Mouse (Mus musculus) CH12.LX (cell line): ENCODE data around the gene Svs5. TPM values are rescaled to one million over a fixed set of nuclear protein-coding genes. Genes with fewer than 3 reads are reported as not detected.

Source experiments
- DNase-seq: peaks from one replicate; pipeline ENCODE4 v3.0.0-alpha.2; 2013; ENCODE audit errors: extremely low read depth
- H3K27ac ChIP-seq: 2 replicates; pipeline ENCODE4 v1.5.1; 2012; ENCODE audit warnings: low read depth, mild to moderate bottlenecking, control low read depth, moderate library complexity; ENCODE audit not compliant: insufficient read depth
- H3K27me3 ChIP-seq: replicated peaks from 2 replicates; pipeline ENCODE3; 2012; ENCODE audit warnings: inconsistent platforms
- H3K36me3 ChIP-seq, 2 experiments: replicated peaks in 1 of 2; 2 replicates each; pipeline versions ENCODE3 to v1.6.1; 2012; ENCODE audit warnings: inconsistent platforms in 1 of 2, low read length in 1 of 2, mild to moderate bottlenecking in 1 of 2, mixed read lengths in 1 of 2, moderate library complexity in 1 of 2; ENCODE audit not compliant: control insufficient read depth in 1 of 2, insufficient read depth in 1 of 2
- H3K4me1 ChIP-seq, 2 experiments: 2 replicates each; pipeline ENCODE4 v1.6.1; 2012; ENCODE audit warnings: inconsistent platforms in 1 of 2, moderate library complexity in 1 of 2; ENCODE audit not compliant: insufficient read depth in 2 of 2, control insufficient read depth in 1 of 2
- H3K4me2 ChIP-seq: 2 replicates; pipeline ENCODE4 v1.6.1; 2012; ENCODE audit warnings: low read depth, mild to moderate bottlenecking, control low read depth; ENCODE audit not compliant: poor library complexity, insufficient read depth, severe bottlenecking
- H3K4me3 ChIP-seq, 3 experiments: fragments of 150-350 bp in 1 of 3; sonication (generic) in 1 of 3; replicated peaks in 1 of 3; 2 replicates each; pipeline versions ENCODE3 to v1.5.1; 2011 to 2012; ENCODE audit warnings: low read depth in 2 of 3, low read length in 2 of 3, mild to moderate bottlenecking in 2 of 3, moderate library complexity in 2 of 3, control low read depth in 1 of 3, improper control_type of control experiment in 1 of 3, inconsistent platforms in 1 of 3, mixed read lengths in 1 of 3; ENCODE audit not compliant: poor library complexity in 1 of 3
- H3K79me2 ChIP-seq: replicated peaks from 2 replicates; pipeline ENCODE4 v1.6.1; 2012; ENCODE audit warnings: mild to moderate bottlenecking, moderate library complexity; ENCODE audit not compliant: control insufficient read depth, poor library complexity, insufficient read depth, severe bottlenecking; ENCODE audit errors: extremely low read depth
- H3K9ac ChIP-seq: 2 replicates; pipeline ENCODE4 v1.6.1; 2012; ENCODE audit warnings: low read depth, mild to moderate bottlenecking, control low read depth, moderate library complexity; ENCODE audit not compliant: insufficient read depth
- H3K9me3 ChIP-seq: replicated peaks from 2 replicates; pipeline ENCODE3; 2012; ENCODE audit warnings: low read length, inconsistent platforms, mixed read lengths
- CTCF ChIP-seq, 2 experiments: IDR thresholded peaks in 1 of 2; conservative IDR thresholded peaks in 1 of 2; 2 replicates each; pipeline ENCODE4 v1.5.1; 2011 to 2012; ENCODE audit warnings: low read depth in 2 of 2, low read length in 2 of 2, improper control_type of control experiment in 1 of 2, inconsistent platforms in 1 of 2, mild to moderate bottlenecking in 1 of 2, moderate library complexity in 1 of 2
- GABPA ChIP-seq: IDR thresholded peaks from 2 replicates; pipeline ENCODE4 v1.6.1; 2012; ENCODE audit warnings: low read depth, low read length, improper control_type of control experiment, inconsistent platforms; ENCODE audit not compliant: insufficient replicate concordance
- MAFK ChIP-seq: IDR thresholded peaks from 2 replicates; pipeline ENCODE4 v1.6.1; 2011; ENCODE audit warnings: low read length, improper control_type of control experiment; ENCODE audit not compliant: insufficient replicate concordance
- MAX ChIP-seq: IDR thresholded peaks from 2 replicates; pipeline ENCODE4 v1.6.1; 2011; ENCODE audit warnings: low read length, improper control_type of control experiment
- MAZ ChIP-seq: IDR thresholded peaks from 2 replicates; pipeline ENCODE4 v1.6.1; 2012; ENCODE audit warnings: low read depth, mild to moderate bottlenecking, inconsistent platforms, low read length, improper control_type of control experiment, moderate library complexity
- MYC ChIP-seq: IDR thresholded peaks from 2 replicates; pipeline ENCODE4 v1.6.1; 2011; ENCODE audit warnings: low read depth, mild to moderate bottlenecking, improper control_type of control experiment, low read length
- POLR2AphosphoS2 ChIP-seq: IDR thresholded peaks from 2 replicates; pipeline ENCODE4 v1.6.1; 2011; ENCODE audit warnings: low read depth, low read length, improper control_type of control experiment
- RAD21 ChIP-seq: IDR thresholded peaks from 2 replicates; pipeline ENCODE4 v1.6.1; 2011; ENCODE audit warnings: low read depth, mild to moderate bottlenecking, low read length, improper control_type of control experiment, moderate library complexity
- SMC3 ChIP-seq: IDR thresholded peaks from 2 replicates; pipeline ENCODE4 v1.6.1; 2011; ENCODE audit warnings: low read depth, low read length, improper control_type of control experiment
- TCF12 ChIP-seq: IDR thresholded peaks from 2 replicates; pipeline ENCODE4 v1.6.1; 2014; ENCODE audit warnings: low read depth, mild to moderate bottlenecking, inconsistent platforms, low read length, improper control_type of control experiment
- UBTF ChIP-seq: IDR thresholded peaks from 2 replicates; pipeline ENCODE4 v1.6.1; 2012; ENCODE audit warnings: low read depth, mild to moderate bottlenecking, inconsistent platforms, low read length, improper control_type of control experiment, moderate library complexity
- ZC3H11A ChIP-seq: IDR thresholded peaks from 2 replicates; pipeline ENCODE4 v1.6.1; 2012; ENCODE audit warnings: low read depth, mild to moderate bottlenecking, inconsistent platforms, low read length, improper control_type of control experiment
- ZKSCAN1 ChIP-seq: IDR thresholded peaks from 2 replicates; pipeline ENCODE4 v1.6.1; 2012; ENCODE audit warnings: low read depth, inconsistent platforms, low read length, improper control_type of control experiment, borderline replicate concordance
- ZNF384 ChIP-seq: IDR thresholded peaks from 2 replicates; pipeline ENCODE4 v1.6.1; 2012; ENCODE audit warnings: low read depth, low read length, improper control_type of control experiment, inconsistent platforms
- dilution Hi-C: fragments of 300-500 bp; cut with MboI; formaldehyde crosslinking; loops from 2 replicates; pipeline ENCODE4 v1.14.3; 2020; ENCODE audit warnings: low sequenced_read_pairs; ENCODE audit not compliant: extremely low pct_unique_long_range_greater_than_20kb, extremely low pct_ligation_motif_present
- in situ Hi-C: fragments of 300-500 bp; cut with MboI; formaldehyde crosslinking; loops from 3 replicates; pipeline ENCODE4 v1.14.3; 2019; ENCODE audit warnings: low sequenced_read_pairs, low pct_ligation_motif_present, low pct_unique_long_range_greater_than_20kb, mixed read lengths
- polyA plus RNA-seq: library from polyadenylated mRNA; unstranded; fragments of >175 nt; gene quantifications from 2 replicates; pipeline ENCODE4 v1.2.1, GENCODE M21; 2012; ENCODE audit warnings: low read depth; ENCODE audit not compliant: insufficient read length
- total RNA-seq, 2 experiments: library from RNA; depleted of rRNA; stranded (reverse); fragments of 300-350 nt in 1 of 2; fragments of >200 nt in 1 of 2; gene quantifications; 2 replicates each; pipeline ENCODE4 v1.2.3; 2012 to 2014

Gene Svs5
- total and polyA plus RNA-seq, 3 experiments, result not detected

GRCm38 (mm10) chr2:164377478-164378426 is 45.2 kb downstream of the Svs5 start:
- H3K4me3 ChIP-seq, result no peak overlapping the region
- no peak overlapping the region for H3K4me2 ChIP-seq
- H3K9ac ChIP-seq, result no peak overlapping the region
- H3K27ac ChIP-seq, result no peak overlapping the region
- TF ChIP-seq UBTF (no peak), ZNF384 (no peak), TCF12 (no peak), POLR2AphosphoS2 (no peak), MYC (no peak), GABPA (no peak)
- TF ChIP-seq, all 38 proteins: peak for 0
- Histone ChIP-seq H3K79me2 (no peaks in the 10 kb centered on the region), H3K9me3 (peaks cover 2% of the 10 kb centered on the region), H3K27me3 (peaks cover 5% of the 10 kb centered on the region), H3K4me1 (peaks cover 2 to 3% of the 10 kb centered on the region in 2 experiments), H3K36me3 (no peaks in the 10 kb centered on the region)
- dilution Hi-C loops, result no loop called here
- no peak for DNase-seq
- in situ Hi-C loops, result no loop called here

GRCm38 (mm10) chr2:164381726-164382125 is 49.2 kb downstream of the Svs5 start:
- H3K9me3 ChIP-seq, result peaks cover 2% of the 10 kb centered on the region
- no peak overlapping the region for H3K9ac ChIP-seq
- H3K27me3 ChIP-seq, result peaks cover 32% of the 10 kb centered on the region
- H3K27ac ChIP-seq, result no peak overlapping the region
- H3K79me2 ChIP-seq, result no peaks in the 10 kb centered on the region
- H3K4me3 ChIP-seq, result no peak overlapping the region
- H3K4me2 ChIP-seq, result no peak overlapping the region
- no peaks in the 10 kb centered on the region for H3K36me3 ChIP-seq
- dilution Hi-C loops, result no loop called here
- no peak for DNase-seq
- peaks cover 5 to 9% of the 10 kb centered on the region in 2 experiments for H3K4me1 ChIP-seq
- in situ Hi-C loops, result no loop called here
- TF ChIP-seq RAD21 (no peak), MAZ (no peak), MAX (no peak), MAFK (no peak), SMC3 (peak; percentile 41), ZKSCAN1 (no peak), CTCF (conservative IDR thresholded peaks at IDR 0.05 in 1 of 2, IDR thresholded peaks at IDR 0.05 in 1 of 2; ENCODE audit: low read depth in 2 of 2, low read length in 2 of 2) (peak; percentile 26 to 77; a peak in 2 of 4 replicates), ZC3H11A (no peak)
